Mouse (Mus musculus) megakaryocyte, embryonic 14.5 days (primary cell): ENCODE results near the gene Snurf.

ENCODE experiments used
- FLI1 ChIP-seq: IDR thresholded peaks from 2 replicates; pipeline ENCODE4 v1.6.1; 2012; ENCODE audit warnings: low read length, inconsistent platforms, mixed read lengths
- GATA1 ChIP-seq: IDR thresholded peaks from 3 replicates; pipeline ENCODE4 v1.6.1; 2012; ENCODE audit warnings: mixed read lengths, low read length, inconsistent platforms, borderline replicate concordance

DNA sequence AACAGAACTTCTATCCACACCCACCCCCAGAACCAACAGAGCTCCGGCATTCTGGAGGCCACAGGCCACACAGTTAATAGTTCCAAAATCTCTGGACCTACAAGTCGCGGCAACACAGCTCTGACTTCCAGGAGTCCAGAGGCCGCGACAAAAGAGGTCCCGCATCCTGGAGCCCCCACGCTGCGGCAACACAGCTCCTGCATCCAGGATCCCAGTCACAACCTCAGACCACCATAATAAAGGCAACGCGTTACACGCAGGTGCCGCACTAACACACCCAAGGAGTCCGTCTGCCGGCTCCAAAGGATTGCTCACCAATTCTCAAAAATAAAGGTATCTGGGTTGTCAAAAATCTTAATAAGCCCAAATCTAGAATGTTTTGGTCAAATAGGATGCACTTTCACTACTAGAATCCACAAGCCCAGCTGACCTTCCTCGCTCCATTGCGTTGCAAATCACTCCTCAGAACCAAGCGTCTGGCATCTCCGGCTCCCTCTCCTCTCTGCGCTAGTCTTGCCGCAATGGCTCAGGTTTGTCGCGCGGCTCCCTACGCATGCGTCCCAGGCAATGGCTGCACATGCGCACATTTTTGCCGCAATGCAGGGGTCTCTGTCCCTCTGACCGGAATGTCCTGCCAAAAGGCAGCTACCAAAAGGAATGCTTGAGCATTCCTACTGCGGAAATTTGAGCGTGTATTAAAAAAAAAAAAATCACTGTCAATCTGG, at the start of gene Snurf, which contains the start of gene Gm38393:
- TF ChIP-seq FLI1 = no peak
- TF ChIP-seq GATA1 = no peak
